Mouse (Mus musculus) fibroblast of lung, adult 2 months (primary cell): ENCODE results near the gene Pnpla5.

Source experiments
- DNase-seq: peaks from one replicate; pipeline ENCODE4 v3.0.0-alpha.2; 2011; ENCODE audit warnings: low read depth

Pnpla5 gene

GRCm38 (mm10) chr15:84065701-84066100, 57.3 kb downstream of the Pnpla5 start:
- no peak for DNase-seq

DNA sequence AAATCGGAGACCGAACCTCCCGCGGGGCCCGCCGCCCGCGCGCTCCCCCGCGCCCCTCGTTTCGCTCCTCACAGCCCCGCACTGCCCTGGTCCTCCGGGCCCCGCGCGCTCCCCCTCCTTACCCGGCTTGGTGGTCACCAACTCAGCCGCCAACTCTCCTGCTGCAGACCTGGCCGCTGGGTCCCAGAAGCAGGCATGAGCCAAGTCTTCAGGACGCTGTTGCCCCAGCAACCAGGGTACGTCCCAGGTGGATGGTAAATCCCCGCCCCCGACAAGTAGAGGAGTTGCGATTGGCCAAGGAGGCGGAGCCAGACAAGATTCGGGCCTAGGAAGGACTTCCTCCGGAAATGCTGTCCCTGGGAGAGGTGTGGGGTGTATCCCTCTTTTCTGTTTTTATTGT, 57.8 kb downstream of the Pnpla5 start, which contains the start of gene Efcab6:
Gene Efcab6 (minus strand): TSS at position 240 of the 400 bp plus-strand sequence.
- DNase-seq: no peak
